Mouse (Mus musculus): ENCODE measurements around the gene C730034F03Rik.

GRCm38 (mm10) chr15:89421938-89422337 is 7.5 kb upstream of the C730034F03Rik start:
- TF ChIP-seq CTCF (IDR thresholded peaks at IDR 0.05; ENCODE audit: insufficient read depth, low read length) (no peak), POLR2A (IDR thresholded peaks at IDR 0.05; ENCODE audit: borderline replicate concordance, extremely low read depth, low read depth, low read length) (no peak)
